Mouse (Mus musculus) naive thymus-derived CD4-positive, alpha-beta T cell, adult 2 months (primary cell): Measurements from ENCODE around the gene Fat4.

Experiments
- DNase-seq: peaks from one replicate; pipeline ENCODE4 v3.0.0-alpha.2; 2011; ENCODE audit warnings: low read depth

Fat4 gene

GRCm38 (mm10) chr3:38886890-38887355, at the start of gene Fat4:
Gene Fat4 (plus strand): TSS chr3:38886940.
- no peak for DNase-seq

GRCm38 (mm10) chr3:38839438-38839837, 47.3 kb upstream of the Fat4 start:
- no peak for DNase-seq

GRCm38 (mm10) chr3:38843000-38843538, 43.7 kb upstream of the Fat4 start:
- no peak for DNase-seq

GRCm38 (mm10) chr3:38846602-38847382, 39.9 kb upstream of the Fat4 start:
- no peak for DNase-seq

GRCm38 (mm10) chr3:38849077-38849476, 37.7 kb upstream of the Fat4 start:
- no peak for DNase-seq

GRCm38 (mm10) chr3:38849536-38849935, 37.2 kb upstream of the Fat4 start:
- DNase-seq, result peak; percentile 45

GRCm38 (mm10) chr3:38853650-38854049, 33.1 kb upstream of the Fat4 start:
- DNase-seq, result peak; percentile 27

- no peak for DNase-seq
Measured at GRCm38 (mm10) chr3:38860683-38861082, 26.1 kb upstream of the Fat4 start.

GRCm38 (mm10) chr3:38871291-38871690, 15.4 kb upstream of the Fat4 start:
- no peak for DNase-seq

- no peak for DNase-seq
Measured at GRCm38 (mm10) chr3:38875872-38876271, 10.9 kb upstream of the Fat4 start.

GRCm38 (mm10) chr3:38876706-38877105, 10.0 kb upstream of the Fat4 start:
- no peak for DNase-seq

GRCm38 (mm10) chr3:38882778-38883177, 4.0 kb upstream of the Fat4 start:
- no peak for DNase-seq

GRCm38 (mm10) chr3:38883676-38884075, 3.1 kb upstream of the Fat4 start:
- no peak for DNase-seq

- DNase-seq, result peak; percentile 48
Measured at GRCm38 (mm10) chr3:38884276-38884675, 2.5 kb upstream of the Fat4 start.

- no peak for DNase-seq
Measured at GRCm38 (mm10) chr3:38884919-38885418, 1.8 kb upstream of the Fat4 start.

GRCm38 (mm10) chr3:38885481-38886001, 1.2 kb upstream of the Fat4 start:
- DNase-seq, result no peak

GRCm38 (mm10) chr3:38886061-38886821, 499 bp upstream of the Fat4 start:
- DNase-seq, result peak; percentile 1

- DNase-seq, result peak; percentile 1
Measured at GRCm38 (mm10) chr3:38887381-38887991, 746 bp downstream of the Fat4 start.

- peak; percentile 15 for DNase-seq
Measured at GRCm38 (mm10) chr3:38888111-38888510, 1.4 kb downstream of the Fat4 start.

GRCm38 (mm10) chr3:38892791-38893224, 6.1 kb downstream of the Fat4 start:
- DNase-seq, result no peak

GRCm38 (mm10) chr3:38900839-38901238, 14.1 kb downstream of the Fat4 start:
- no peak for DNase-seq

- DNase-seq, result no peak
Measured at GRCm38 (mm10) chr3:38906832-38907231, 20.1 kb downstream of the Fat4 start.
